Mouse (Mus musculus): ENCODE results near the gene Atxn7l1. TPM values are rescaled to one million over a fixed set of nuclear protein-coding genes. Genes with fewer than 3 reads are reported as not detected.

The Atxn7l1 gene
- polyA plus RNA-seq, 1 experiment from 2014 or later = 12.5 TPM

- ATAC-seq = 0 out of 2 replicates have a peak, but pooled peaks have one; percentile 9
- H3K4me2 ChIP-seq (replicated peaks) = no peak overlapping the region
- 62% methylated on average over 10 of the region's 10 CpGs for WGBS
Measured at GRCm38 (mm10) chr12:33174675-33175357, 27.3 kb downstream of the Atxn7l1 start.

GRCm38 (mm10) chr12:33175621-33176554 lies 28.4 kb downstream of the Atxn7l1 start:
- H3K4me2 ChIP-seq (replicated peaks) = peak overlapping the region; percentile 65
- no peaks in the 10 kb centered on the region for H3K27me3 ChIP-seq (replicated peaks)
- no peaks in the 10 kb centered on the region for H3K9me3 ChIP-seq
- H3K4me3 ChIP-seq (replicated peaks) = peak overlapping the region; percentile 21; the same call in 1 of the 2 replicates
- no peak overlapping the region for H3K27ac ChIP-seq
- H3K4me1 ChIP-seq (replicated peaks) = peaks cover 32% of the 10 kb centered on the region
- H3K9ac ChIP-seq = 0 out of 2 replicates have a peak overlapping the region, but pooled peaks have one; percentile 30
- peak; percentile 79 for ATAC-seq
- H3K36me3 ChIP-seq = no peaks in the 10 kb centered on the region
- WGBS = 13% methylated on average over 25 of the region's 25 CpGs

More at GRCm38 (mm10) chr12:33174675-33175357, 27.3 kb downstream of the Atxn7l1 start:
- H3K27ac ChIP-seq = no peak overlapping the region
- H3K27me3 ChIP-seq (replicated peaks) = no peaks in the 10 kb centered on the region
- H3K36me3 ChIP-seq = no peaks in the 10 kb centered on the region
- peaks cover 28% of the 10 kb centered on the region for H3K4me1 ChIP-seq (replicated peaks)
- no peaks in the 10 kb centered on the region for H3K9me3 ChIP-seq
- H3K4me3 ChIP-seq (replicated peaks) = no peak overlapping the region
- no peak overlapping the region for H3K9ac ChIP-seq

- ATAC-seq = no peak
Measured at GRCm38 (mm10) chr12:33176555-33176900, 29.0 kb downstream of the Atxn7l1 start.

GRCm38 (mm10) chr12:33180421-33180820 lies 32.9 kb downstream of the Atxn7l1 start:
- H3K9ac ChIP-seq = no peak overlapping the region
- H3K27ac ChIP-seq = no peak overlapping the region
- ATAC-seq = no peak
- peaks cover 34% of the 10 kb centered on the region for H3K4me1 ChIP-seq (replicated peaks)
- WGBS = 76% methylated on average over 2 of the region's 2 CpGs
- no peak overlapping the region for H3K4me2 ChIP-seq (replicated peaks)
- H3K27me3 ChIP-seq (replicated peaks) = no peaks in the 10 kb centered on the region
- H3K9me3 ChIP-seq = no peaks in the 10 kb centered on the region
- no peaks in the 10 kb centered on the region for H3K36me3 ChIP-seq
- no peak overlapping the region for H3K4me3 ChIP-seq (replicated peaks)

More at GRCm38 (mm10) chr12:33176555-33176900, 29.0 kb downstream of the Atxn7l1 start:
- Histone ChIP-seq H3K4me2 (replicated peaks) (peak overlapping the region; percentile 65), H3K4me1 (replicated peaks) (peaks cover 32% of the 10 kb centered on the region), H3K4me3 (replicated peaks) (no peak overlapping the region), H3K36me3 (no peaks in the 10 kb centered on the region), H3K9ac (no peak overlapping the region), H3K9me3 (no peaks in the 10 kb centered on the region), H3K27me3 (replicated peaks) (no peaks in the 10 kb centered on the region), H3K27ac (no peak overlapping the region)
- 49% methylated on average over 5 of the region's 5 CpGs for WGBS

- no peaks in the 10 kb centered on the region for H3K27me3 ChIP-seq (replicated peaks)
- H3K4me3 ChIP-seq (replicated peaks) = no peak overlapping the region
- no peaks in the 10 kb centered on the region for H3K9me3 ChIP-seq
- WGBS = 74% methylated on average over 4 of the region's 4 CpGs
- no peak overlapping the region for H3K9ac ChIP-seq
- H3K36me3 ChIP-seq = no peaks in the 10 kb centered on the region
- H3K4me2 ChIP-seq (replicated peaks) = no peak overlapping the region
- H3K27ac ChIP-seq = no peak overlapping the region
- H3K4me1 ChIP-seq (replicated peaks) = peaks cover 21% of the 10 kb centered on the region; the same call in 1 of the 2 replicates
- no peak for ATAC-seq
Measured at GRCm38 (mm10) chr12:33181875-33182274, 34.4 kb downstream of the Atxn7l1 start.

GRCm38 (mm10) chr12:33182428-33183137 lies 35.1 kb downstream of the Atxn7l1 start:
- Histone ChIP-seq H3K4me1 (replicated peaks) (peaks cover 21% of the 10 kb centered on the region; the same call in 1 of the 2 replicates), H3K9ac (no peak overlapping the region), H3K4me2 (replicated peaks) (no peak overlapping the region), H3K4me3 (replicated peaks) (no peak overlapping the region), H3K27me3 (replicated peaks) (no peaks in the 10 kb centered on the region), H3K9me3 (no peaks in the 10 kb centered on the region), H3K27ac (no peak overlapping the region), H3K36me3 (no peaks in the 10 kb centered on the region)
- WGBS = 83% methylated on average over 11 of the region's 11 CpGs
- ATAC-seq = no peak

- Histone ChIP-seq H3K36me3 (no peaks in the 10 kb centered on the region), H3K9me3 (no peaks in the 10 kb centered on the region), H3K4me1 (replicated peaks) (peaks cover 21% of the 10 kb centered on the region; the same call in 1 of the 2 replicates), H3K9ac (no peak overlapping the region), H3K4me2 (replicated peaks) (no peak overlapping the region), H3K27ac (no peak overlapping the region), H3K27me3 (replicated peaks) (no peaks in the 10 kb centered on the region), H3K4me3 (replicated peaks) (no peak overlapping the region)
- no peak for ATAC-seq
- whole genome bisulfite sequencing = 78% methylated on average over 4 of the region's 4 CpGs
Measured at GRCm38 (mm10) chr12:33183138-33183627, 35.7 kb downstream of the Atxn7l1 start.

- 94% methylated on average over 3 of the region's 3 CpGs for WGBS
- H3K4me3 ChIP-seq (replicated peaks) = no peak overlapping the region
- H3K4me1 ChIP-seq (replicated peaks) = peaks cover 21% of the 10 kb centered on the region; the same call in 1 of the 2 replicates
- H3K9ac ChIP-seq = no peak overlapping the region
- H3K9me3 ChIP-seq = no peaks in the 10 kb centered on the region
- H3K27ac ChIP-seq = 0 out of 2 replicates have a peak overlapping the region, but pooled peaks have one; percentile 25
- H3K36me3 ChIP-seq = no peaks in the 10 kb centered on the region
- peak; percentile 35; the same call in 1 of the 2 replicates for ATAC-seq
- no peaks in the 10 kb centered on the region for H3K27me3 ChIP-seq (replicated peaks)
- H3K4me2 ChIP-seq (replicated peaks) = no peak overlapping the region
Measured at GRCm38 (mm10) chr12:33184137-33184536, 36.6 kb downstream of the Atxn7l1 start.

- no peak overlapping the region for H3K27ac ChIP-seq
- peaks cover 21% of the 10 kb centered on the region; the same call in 1 of the 2 replicates for H3K4me1 ChIP-seq (replicated peaks)
- no peak for ATAC-seq
- no peaks in the 10 kb centered on the region for H3K9me3 ChIP-seq
- H3K4me2 ChIP-seq (replicated peaks) = no peak overlapping the region
- WGBS = 46% methylated on average over 6 of the region's 6 CpGs
- H3K36me3 ChIP-seq = no peaks in the 10 kb centered on the region
- H3K9ac ChIP-seq = no peak overlapping the region
- no peak overlapping the region for H3K4me3 ChIP-seq (replicated peaks)
- H3K27me3 ChIP-seq (replicated peaks) = no peaks in the 10 kb centered on the region
Measured at GRCm38 (mm10) chr12:33185046-33185445, 37.6 kb downstream of the Atxn7l1 start.

- H3K9ac ChIP-seq = no peak overlapping the region
- 94% methylated on average over 2 of the region's 2 CpGs for WGBS
- H3K4me1 ChIP-seq (replicated peaks) = peaks cover 17% of the 10 kb centered on the region; the same call in 1 of the 2 replicates
- no peak overlapping the region for H3K27ac ChIP-seq
- ATAC-seq = no peak
- H3K9me3 ChIP-seq = no peaks in the 10 kb centered on the region
- H3K4me3 ChIP-seq (replicated peaks) = no peak overlapping the region
- no peaks in the 10 kb centered on the region for H3K27me3 ChIP-seq (replicated peaks)
- no peaks in the 10 kb centered on the region for H3K36me3 ChIP-seq
- H3K4me2 ChIP-seq (replicated peaks) = no peak overlapping the region
Measured at GRCm38 (mm10) chr12:33186331-33186730, 38.8 kb downstream of the Atxn7l1 start.

- H3K27me3 ChIP-seq (replicated peaks) = no peaks in the 10 kb centered on the region
- H3K4me2 ChIP-seq (replicated peaks) = no peak overlapping the region
- no peaks in the 10 kb centered on the region for H3K9me3 ChIP-seq
- peaks cover 14% of the 10 kb centered on the region for H3K4me1 ChIP-seq (replicated peaks)
- ATAC-seq = no peak
- H3K9ac ChIP-seq = no peak overlapping the region
- H3K4me3 ChIP-seq (replicated peaks) = no peak overlapping the region
- WGBS = 90% methylated on average over 7 of the region's 7 CpGs
- no peak overlapping the region for H3K27ac ChIP-seq
- no peaks in the 10 kb centered on the region for H3K36me3 ChIP-seq
Measured at GRCm38 (mm10) chr12:33190133-33190532, 42.6 kb downstream of the Atxn7l1 start.
